Mouse (Mus musculus): ENCODE data around the gene Abca4.

Abca4 gene

GRCm38 (mm10) chr3:122109461-122109860, 65.2 kb downstream of the Abca4 start:
- no peak for DNase-seq (ENCODE audit: low spot score)

DNA sequence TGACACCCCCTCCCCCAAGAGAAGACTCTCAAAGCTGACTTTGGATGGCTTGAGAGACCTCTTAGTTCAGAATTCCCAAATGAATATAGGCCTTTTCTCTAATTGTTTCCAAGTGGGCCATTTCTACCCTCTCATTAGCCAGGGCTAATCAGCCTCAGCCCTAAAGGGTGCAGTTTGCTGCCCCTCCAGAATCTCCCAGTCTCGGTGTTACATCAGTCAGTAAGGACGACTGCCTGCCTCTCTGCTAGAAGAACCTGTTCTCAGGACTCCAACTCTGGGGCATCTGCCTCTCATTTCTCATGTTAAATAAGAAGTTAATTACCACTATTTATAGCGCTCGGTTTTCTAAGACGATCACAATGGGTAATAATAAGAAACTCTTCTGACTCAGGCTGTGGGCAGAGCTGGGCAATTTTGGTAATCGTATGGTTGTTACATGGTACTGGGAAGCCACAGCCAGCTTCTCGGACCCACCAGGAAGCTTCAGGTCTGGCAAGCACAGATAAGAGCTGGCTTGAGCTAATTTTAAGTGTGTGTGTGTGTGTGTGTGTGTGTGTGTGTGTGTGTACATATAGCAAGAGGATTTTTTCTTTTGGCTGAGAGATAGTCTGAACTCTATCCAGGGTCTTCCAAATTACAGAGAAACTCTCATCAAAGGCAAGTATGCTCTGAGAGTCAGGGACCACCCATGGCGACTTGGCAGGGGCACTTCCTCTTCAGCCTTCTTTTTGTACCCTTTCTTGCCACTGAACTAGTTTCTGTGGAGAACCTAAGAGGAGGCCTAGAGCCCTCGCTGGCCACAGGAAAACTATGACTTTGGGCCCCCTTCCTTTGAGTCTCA, 67.1 kb downstream of the Abca4 start:
- no peak for DNase-seq (ENCODE audit: low spot score)

- no peak for DNase-seq (ENCODE audit: low spot score)
These were observed 74.5 kb downstream of the Abca4 start for GRCm38 (mm10) chr3:122118651-122119214.

GRCm38 (mm10) chr3:122119733-122120132, 75.5 kb downstream of the Abca4 start:
- no peak for DNase-seq (ENCODE audit: low spot score)

- no peak for DNase-seq (ENCODE audit: low spot score)
These were observed 76.0 kb downstream of the Abca4 start for GRCm38 (mm10) chr3:122120217-122120616.

GRCm38 (mm10) chr3:122122127-122122663, 78.0 kb downstream of the Abca4 start:
- peak; percentile 16 for DNase-seq (ENCODE audit: low spot score)

GRCm38 (mm10) chr3:122122838-122123237, 78.6 kb downstream of the Abca4 start:
- DNase-seq (ENCODE audit: low spot score) = no peak

DNA sequence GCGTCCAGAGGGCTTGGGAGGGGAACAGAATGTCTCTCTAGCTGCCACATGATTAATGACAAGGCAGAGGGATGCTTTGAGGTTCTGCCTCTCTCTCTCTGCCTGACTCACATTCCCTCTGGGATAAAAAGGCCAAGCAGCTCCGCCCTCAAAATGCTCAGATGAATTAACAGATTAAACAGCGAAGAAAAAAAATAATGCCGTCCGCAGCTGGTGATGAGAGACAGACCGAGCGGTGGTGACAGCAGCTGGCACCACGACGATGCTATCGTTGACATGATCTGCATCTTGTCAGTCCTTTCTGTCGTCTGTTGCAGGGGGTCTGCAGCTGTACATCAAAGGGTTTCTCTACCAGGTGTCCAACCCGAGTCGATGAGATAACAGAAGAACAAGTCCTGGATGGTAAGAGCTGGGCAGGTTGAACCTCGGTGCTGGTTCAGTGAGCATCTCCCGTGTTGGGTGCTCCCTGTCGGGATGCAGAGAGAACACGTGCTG, 84.8 kb downstream of the Abca4 start:
- DNase-seq (ENCODE audit: low spot score) = no peak

GRCm38 (mm10) chr3:122130771-122131170, 86.5 kb downstream of the Abca4 start:
- DNase-seq (ENCODE audit: low spot score) = no peak

GRCm38 (mm10) chr3:122131633-122132032, 87.4 kb downstream of the Abca4 start:
- no peak for DNase-seq (ENCODE audit: low spot score)

DNA sequence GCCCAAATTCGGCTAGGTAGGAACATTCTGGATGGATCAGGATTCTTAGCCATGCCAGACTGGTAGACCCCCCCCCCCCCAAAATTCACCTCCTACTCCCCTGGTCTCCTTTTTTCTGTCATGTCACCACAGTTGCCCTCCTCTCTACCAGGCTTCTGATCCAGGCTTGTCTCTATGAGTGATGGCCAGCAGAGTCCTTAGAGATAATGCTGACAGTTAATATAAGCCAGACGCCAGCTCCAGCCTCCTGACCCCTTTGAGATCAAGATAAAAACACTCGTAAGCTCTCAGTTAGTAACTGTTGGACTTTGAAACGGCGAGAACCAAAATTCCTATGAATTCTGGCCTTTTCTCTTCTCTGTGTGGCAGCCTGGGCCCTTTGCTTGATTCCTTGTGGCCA, 89.0 kb downstream of the Abca4 start:
- no peak for DNase-seq (ENCODE audit: low spot score)

GRCm38 (mm10) chr3:122133840-122134239, 89.6 kb downstream of the Abca4 start:
- no peak for DNase-seq (ENCODE audit: low spot score)

DNA sequence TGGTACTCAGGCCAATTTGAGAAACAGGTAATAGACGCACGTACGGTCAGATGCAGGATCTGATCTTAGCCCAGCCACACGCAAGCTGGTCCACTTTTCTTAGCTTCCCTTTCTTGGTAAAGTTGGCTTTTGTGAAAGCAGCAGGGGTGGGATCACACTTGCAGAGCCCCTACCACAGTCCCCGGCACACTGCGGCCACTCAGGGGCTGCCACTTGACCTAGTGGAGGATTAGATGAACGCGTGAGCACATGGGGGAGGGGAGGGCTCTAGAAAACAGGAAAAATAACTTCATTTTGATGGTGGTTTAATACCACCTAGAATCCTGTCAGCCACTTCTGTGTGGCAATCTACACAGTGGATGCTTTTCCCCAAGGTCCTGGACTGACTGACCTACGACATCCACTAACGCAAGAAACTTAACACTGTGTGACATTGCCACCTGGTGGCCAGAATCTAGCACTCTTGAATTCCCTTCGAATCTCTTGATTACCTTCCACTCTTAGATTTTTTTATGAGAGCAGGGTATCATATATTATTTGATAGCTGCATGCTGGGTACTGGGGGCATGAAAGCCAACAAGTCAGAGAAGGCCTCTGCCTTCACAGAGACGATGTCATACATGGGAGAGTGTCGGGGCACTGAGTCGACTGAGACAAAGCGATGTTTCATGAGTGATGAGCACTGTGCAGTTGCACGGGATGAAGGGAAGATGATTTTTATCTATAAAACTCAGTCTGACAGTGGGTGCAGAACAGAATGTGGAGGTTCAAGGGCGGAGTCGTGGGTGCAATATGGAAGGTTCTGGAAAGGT, 96.6 kb downstream of the Abca4 start:
- DNase-seq (ENCODE audit: low spot score) = no peak

- no peak for DNase-seq (ENCODE audit: low spot score)
These were observed 98.1 kb downstream of the Abca4 start for GRCm38 (mm10) chr3:122142256-122142922.

- DNase-seq (ENCODE audit: low spot score) = no peak
These were observed 99.2 kb downstream of the Abca4 start for GRCm38 (mm10) chr3:122143432-122143831.

- DNase-seq (ENCODE audit: low spot score) = no peak
These were observed 101.2 kb downstream of the Abca4 start for GRCm38 (mm10) chr3:122145430-122145829.

- DNase-seq (ENCODE audit: low spot score) = no peak
These were observed 106.6 kb downstream of the Abca4 start for GRCm38 (mm10) chr3:122150836-122151235.

DNA sequence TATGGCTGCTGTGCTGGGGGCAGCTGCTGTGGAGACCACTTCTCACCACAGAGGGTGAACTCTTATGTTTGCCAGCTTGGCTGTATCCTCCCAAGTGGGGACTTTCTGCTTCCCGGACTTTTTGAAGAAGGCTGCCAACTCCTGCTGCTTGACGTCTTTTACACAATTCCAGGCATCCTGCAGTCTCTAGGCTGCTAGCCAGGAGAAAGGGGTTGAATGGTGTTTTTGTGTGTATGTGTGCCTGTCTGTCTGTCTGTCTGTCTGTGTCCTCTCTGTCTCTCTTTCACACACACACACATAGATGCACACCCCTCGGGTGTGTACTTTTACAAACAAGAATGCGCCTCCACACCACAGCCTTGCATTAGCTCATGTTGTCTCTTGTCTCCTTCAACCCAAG, 108.2 kb downstream of the Abca4 start:
- DNase-seq (ENCODE audit: low spot score) = no peak

DNA sequence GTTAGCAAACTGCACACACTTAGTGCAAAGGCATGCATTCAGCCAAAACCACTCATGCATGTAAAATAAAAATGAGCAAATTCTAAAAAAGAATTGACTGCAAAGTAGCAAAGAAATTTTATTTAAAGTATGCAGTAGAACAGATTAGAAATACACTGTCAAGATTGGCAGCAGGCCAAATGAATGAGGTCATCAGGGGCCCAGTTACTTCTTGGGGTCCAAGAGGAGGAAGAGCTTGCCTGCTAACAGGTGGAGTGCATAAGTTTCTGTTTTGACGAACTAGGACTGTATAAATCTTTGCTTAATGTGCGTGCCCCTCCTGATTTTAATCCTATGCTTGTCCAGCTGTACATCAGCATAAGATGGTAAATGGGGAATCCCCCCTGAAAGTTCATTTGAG, 109.8 kb downstream of the Abca4 start:
- DNase-seq (ENCODE audit: low spot score) = no peak

DNA sequence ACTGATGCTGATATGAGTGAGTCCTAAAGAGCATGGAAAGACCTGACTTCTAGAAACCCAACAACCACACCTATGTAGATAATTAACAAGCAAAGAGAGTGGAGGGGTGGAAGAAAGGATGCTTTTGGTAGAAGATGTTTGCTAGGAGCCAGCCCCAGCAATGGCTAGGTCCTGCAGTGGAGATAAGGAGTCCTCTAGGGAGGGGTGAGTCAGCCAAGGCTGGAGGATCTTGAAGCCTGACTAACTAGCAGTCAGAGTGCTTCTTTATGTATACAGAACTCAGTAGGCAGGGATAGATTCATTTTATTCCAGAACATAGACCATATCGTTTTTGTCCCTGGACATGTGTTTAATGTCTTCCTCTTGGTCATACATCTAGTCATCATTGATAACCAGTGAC, 115.2 kb downstream of the Abca4 start:
- DNase-seq (ENCODE audit: low spot score) = no peak

DNA sequence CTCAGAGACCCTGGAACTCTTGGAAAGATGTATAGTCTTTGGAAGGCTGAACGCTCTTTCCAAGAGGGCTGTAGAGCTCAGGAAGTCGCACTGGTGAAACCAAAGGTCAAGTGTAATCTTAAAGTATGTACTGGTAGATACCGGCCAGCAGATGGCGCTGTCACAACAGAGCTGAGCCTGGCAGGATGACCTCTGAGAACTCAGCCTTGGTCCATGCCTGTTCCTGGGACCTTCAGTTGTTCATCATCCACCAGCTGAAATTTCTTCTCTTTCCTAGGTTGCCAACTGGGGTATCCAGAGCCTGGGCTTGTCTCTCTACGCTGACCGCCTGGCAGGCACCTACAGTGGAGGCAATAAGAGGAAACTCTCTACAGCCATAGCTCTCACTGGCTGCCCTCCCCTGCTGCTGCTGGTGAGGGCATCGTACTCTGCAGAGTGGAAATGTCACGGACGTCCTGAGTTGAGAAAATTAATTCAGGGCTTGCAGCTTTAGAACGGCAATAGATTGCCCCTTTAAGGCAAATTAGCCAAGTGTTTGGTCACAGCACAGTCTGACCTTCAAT, 125.5 kb downstream of the Abca4 start:
- peak; percentile 13 for DNase-seq (ENCODE audit: low spot score)
